Mouse (Mus musculus): ENCODE results near the gene Rapgef5. TPM values are rescaled to one million over a fixed set of nuclear protein-coding genes. Genes with fewer than 3 reads are reported as not detected.

Gene Rapgef5
- polyA plus RNA-seq (2014; fragmentation: Nextera tagmentation; extraction: Ambion mirVana), result 7.9 and 8.3 TPM in 2 replicates

- Histone ChIP-seq H3K4me3 (ENCODE audit: low read depth, low read length) (no peak within 1 kb of the TSS), H3K27ac (ENCODE audit: low read depth, low read length) (no peak within 1 kb of the TSS), H3K4me2 (ENCODE audit: low read depth, low read length, severe bottlenecking) (no peak within 1 kb of the TSS), H3K4me1 (replicated peaks; ENCODE audit: control insufficient read depth, insufficient read depth, low read length) (no peaks in the 10 kb centered on the region), H3K9ac (ENCODE audit: low read length) (no peak within 1 kb of the TSS), H3K9me3 (ENCODE audit: control insufficient read depth, low read length) (no peaks in the 10 kb centered on the region), H3K27me3 (ENCODE audit: control insufficient read depth, insufficient read depth, low read length) (no peaks in the 10 kb centered on the region), H3K36me3 (ENCODE audit: control insufficient read depth, insufficient read depth, low read length) (no peaks in the 10 kb centered on the region)
- 98% methylated on average over 2 of the region's 2 CpGs for WGBS
- DNase-seq (ENCODE audit: low spot score), result no peak
- no peak for ATAC-seq (replicated peaks; ENCODE audit: low FRiP score)
Observed at GRCm38 (mm10) chr12:117516179-117516578, at the start of gene Rapgef5. Rapgef5 (plus strand) TSS chr12:117516479.

- no peaks in the 10 kb centered on the region for H3K27me3 ChIP-seq (ENCODE audit: control insufficient read depth, insufficient read depth, low read length)
- H3K4me1 ChIP-seq (replicated peaks; ENCODE audit: control insufficient read depth, insufficient read depth, low read length), result no peaks in the 10 kb centered on the region
- ATAC-seq (replicated peaks; ENCODE audit: low FRiP score) (no peak), DNase-seq (ENCODE audit: low spot score) (peak; percentile 4)
- H3K4me3 ChIP-seq (ENCODE audit: low read depth, low read length), result no peak overlapping the region
- no peaks in the 10 kb centered on the region for H3K36me3 ChIP-seq (ENCODE audit: control insufficient read depth, insufficient read depth, low read length)
- no peaks in the 10 kb centered on the region for H3K9me3 ChIP-seq (ENCODE audit: control insufficient read depth, low read length)
- H3K9ac ChIP-seq (ENCODE audit: low read length), result no peak overlapping the region
- H3K4me2 ChIP-seq (ENCODE audit: low read depth, low read length, severe bottlenecking), result no peak overlapping the region
- 83% methylated on average over 5 of the region's 5 CpGs for WGBS
- H3K27ac ChIP-seq (ENCODE audit: low read depth, low read length), result no peak overlapping the region
Observed at GRCm38 (mm10) chr12:117468329-117468728, 48.0 kb upstream of the Rapgef5 start.

GRCm38 (mm10) chr12:117479014-117479413, 37.3 kb upstream of the Rapgef5 start:
- H3K4me2 ChIP-seq (ENCODE audit: low read depth, low read length, severe bottlenecking), result no peak overlapping the region
- H3K9me3 ChIP-seq (ENCODE audit: control insufficient read depth, low read length), result no peaks in the 10 kb centered on the region
- WGBS, result 50% methylated on average over 3 of the region's 3 CpGs
- no peak overlapping the region for H3K4me3 ChIP-seq (ENCODE audit: low read depth, low read length)
- no peaks in the 10 kb centered on the region for H3K36me3 ChIP-seq (ENCODE audit: control insufficient read depth, insufficient read depth, low read length)
- H3K4me1 ChIP-seq (replicated peaks; ENCODE audit: control insufficient read depth, insufficient read depth, low read length), result no peaks in the 10 kb centered on the region; the same call in 1 of the 2 replicates
- H3K27ac ChIP-seq (ENCODE audit: low read depth, low read length), result no peak overlapping the region
- H3K27me3 ChIP-seq (ENCODE audit: control insufficient read depth, insufficient read depth, low read length), result no peaks in the 10 kb centered on the region
- DNase-seq (ENCODE audit: low spot score) (peak; percentile 24), ATAC-seq (replicated peaks; ENCODE audit: low FRiP score) (no peak)
- no peak overlapping the region for H3K9ac ChIP-seq (ENCODE audit: low read length)

GRCm38 (mm10) chr12:117479680-117480079, 36.6 kb upstream of the Rapgef5 start:
- WGBS, result 80% methylated on average over 7 of the region's 7 CpGs
- ATAC-seq (replicated peaks; ENCODE audit: low FRiP score), result no peak
- H3K9ac ChIP-seq (ENCODE audit: low read length), result no peak overlapping the region
- H3K9me3 ChIP-seq (ENCODE audit: control insufficient read depth, low read length), result no peaks in the 10 kb centered on the region
- peak; percentile 33 for DNase-seq (ENCODE audit: low spot score)
- H3K27ac ChIP-seq (ENCODE audit: low read depth, low read length), result no peak overlapping the region
- H3K4me2 ChIP-seq (ENCODE audit: low read depth, low read length, severe bottlenecking), result no peak overlapping the region
- H3K36me3 ChIP-seq (ENCODE audit: control insufficient read depth, insufficient read depth, low read length), result no peaks in the 10 kb centered on the region
- H3K4me3 ChIP-seq (ENCODE audit: low read depth, low read length), result no peak overlapping the region
- no peaks in the 10 kb centered on the region for H3K27me3 ChIP-seq (ENCODE audit: control insufficient read depth, insufficient read depth, low read length)
- no peaks in the 10 kb centered on the region; the same call in 1 of the 2 replicates for H3K4me1 ChIP-seq (replicated peaks; ENCODE audit: control insufficient read depth, insufficient read depth, low read length)

- ATAC-seq (replicated peaks; ENCODE audit: low FRiP score), result no peak
- Histone ChIP-seq H3K27ac (ENCODE audit: low read depth, low read length) (no peak overlapping the region), H3K9ac (ENCODE audit: low read length) (no peak overlapping the region), H3K4me2 (ENCODE audit: low read depth, low read length, severe bottlenecking) (no peak overlapping the region), H3K9me3 (ENCODE audit: control insufficient read depth, low read length) (no peaks in the 10 kb centered on the region), H3K27me3 (ENCODE audit: control insufficient read depth, insufficient read depth, low read length) (no peaks in the 10 kb centered on the region), H3K4me1 (replicated peaks; ENCODE audit: control insufficient read depth, insufficient read depth, low read length) (no peaks in the 10 kb centered on the region; the same call in 1 of the 2 replicates), H3K4me3 (ENCODE audit: low read depth, low read length) (no peak overlapping the region), H3K36me3 (ENCODE audit: control insufficient read depth, insufficient read depth, low read length) (no peaks in the 10 kb centered on the region)
- peak; percentile 7 for DNase-seq (ENCODE audit: low spot score)
- 91% methylated on average over 3 of the region's 3 CpGs for WGBS
Observed at GRCm38 (mm10) chr12:117480958-117481357, 35.3 kb upstream of the Rapgef5 start.

- 55% methylated on average over 3 of the region's 3 CpGs for WGBS
- no peak for DNase-seq (ENCODE audit: low spot score)
- no peak overlapping the region for H3K4me3 ChIP-seq (ENCODE audit: low read depth, low read length)
- H3K27ac ChIP-seq (ENCODE audit: low read depth, low read length), result no peak overlapping the region
- ATAC-seq (replicated peaks; ENCODE audit: low FRiP score), result no peak
- H3K36me3 ChIP-seq (ENCODE audit: control insufficient read depth, insufficient read depth, low read length), result no peaks in the 10 kb centered on the region
- H3K4me1 ChIP-seq (replicated peaks; ENCODE audit: control insufficient read depth, insufficient read depth, low read length), result no peaks in the 10 kb centered on the region
- H3K9me3 ChIP-seq (ENCODE audit: control insufficient read depth, low read length), result no peaks in the 10 kb centered on the region
- H3K4me2 ChIP-seq (ENCODE audit: low read depth, low read length, severe bottlenecking), result no peak overlapping the region
- H3K9ac ChIP-seq (ENCODE audit: low read length), result no peak overlapping the region
- H3K27me3 ChIP-seq (ENCODE audit: control insufficient read depth, insufficient read depth, low read length), result no peaks in the 10 kb centered on the region
Observed at GRCm38 (mm10) chr12:117482665-117483064, 33.6 kb upstream of the Rapgef5 start.

- ATAC-seq (replicated peaks; ENCODE audit: low FRiP score) (no peak), DNase-seq (ENCODE audit: low spot score) (no peak)
- 83% methylated on average over 4 of the region's 4 CpGs for WGBS
- Histone ChIP-seq H3K9me3 (ENCODE audit: control insufficient read depth, low read length) (no peaks in the 10 kb centered on the region), H3K4me2 (ENCODE audit: low read depth, low read length, severe bottlenecking) (no peak overlapping the region), H3K9ac (ENCODE audit: low read length) (no peak overlapping the region), H3K27me3 (ENCODE audit: control insufficient read depth, insufficient read depth, low read length) (no peaks in the 10 kb centered on the region), H3K36me3 (ENCODE audit: control insufficient read depth, insufficient read depth, low read length) (no peaks in the 10 kb centered on the region), H3K4me3 (ENCODE audit: low read depth, low read length) (no peak overlapping the region), H3K27ac (ENCODE audit: low read depth, low read length) (no peak overlapping the region), H3K4me1 (replicated peaks; ENCODE audit: control insufficient read depth, insufficient read depth, low read length) (no peaks in the 10 kb centered on the region)
Observed at GRCm38 (mm10) chr12:117486118-117487057, 29.9 kb upstream of the Rapgef5 start.

GRCm38 (mm10) chr12:117496501-117497176, 19.6 kb upstream of the Rapgef5 start:
- 75% methylated on average over 3 of the region's 3 CpGs for WGBS
- no peak overlapping the region for H3K27ac ChIP-seq (ENCODE audit: low read depth, low read length)
- DNase-seq (ENCODE audit: low spot score), result no peak

More at GRCm38 (mm10) chr12:117496501-117497176, 19.6 kb upstream of the Rapgef5 start:
- Histone ChIP-seq H3K9me3 (ENCODE audit: control insufficient read depth, low read length) (no peaks in the 10 kb centered on the region), H3K4me3 (ENCODE audit: low read depth, low read length) (no peak overlapping the region), H3K4me1 (replicated peaks; ENCODE audit: control insufficient read depth, insufficient read depth, low read length) (no peaks in the 10 kb centered on the region), H3K36me3 (ENCODE audit: control insufficient read depth, insufficient read depth, low read length) (no peaks in the 10 kb centered on the region), H3K4me2 (ENCODE audit: low read depth, low read length, severe bottlenecking) (no peak overlapping the region), H3K27me3 (ENCODE audit: control insufficient read depth, insufficient read depth, low read length) (no peaks in the 10 kb centered on the region), H3K9ac (ENCODE audit: low read length) (no peak overlapping the region)
- ATAC-seq (replicated peaks; ENCODE audit: low FRiP score), result no peak

All from forebrain, embryonic 11.5 days (tissue).